Mouse (Mus musculus): ENCODE results near the gene Topors.

DNA sequence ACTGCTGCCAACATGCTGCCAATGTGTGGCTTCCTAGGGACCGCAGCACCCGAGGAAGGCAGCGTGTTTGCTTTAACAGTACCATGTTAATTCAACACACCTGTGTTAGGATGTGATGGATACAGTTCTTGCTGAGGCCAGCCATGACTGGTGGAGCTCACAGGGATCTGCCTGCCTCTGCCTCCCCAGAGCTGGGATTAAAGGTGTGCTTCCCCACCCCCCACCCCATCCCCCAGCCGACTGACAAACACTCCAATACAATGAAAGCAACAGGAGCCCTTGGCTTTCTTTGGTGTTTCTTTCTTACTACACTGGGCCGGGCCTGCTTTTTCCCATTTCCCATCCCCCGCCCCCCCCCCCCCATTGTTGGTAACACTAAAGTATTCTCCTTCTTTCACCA, 35.4 kb downstream of the Topors start:
- TF ChIP-seq CTCF (IDR thresholded peaks at IDR 0.05; ENCODE audit: control insufficient read depth, insufficient read depth, low read length): no peak
- no peak for TF ChIP-seq POLR2A (IDR thresholded peaks at IDR 0.05; ENCODE audit: borderline replicate concordance, control insufficient read depth, low read depth, low read length)
